14 mouse cellular contexts compared by ENCODE assay signal in genomic region chr11:113339770-113340169, GRCm38 (mm10).
DNase-seq lines count a peak whose midpoint lies in the region; ATAC-seq lines count a peak whose summit lies in the region.
"Had no signal": no experiment of that assay in that cellular context is flagged by ENCODE, and none has a peak within 500 bp of the region (broad histone marks: within the 10 kb centered on the region; RNA-seq: fewer than 3 reads in every experiment).

No protein-coding gene starts in this region.

- no peaks in the 10 kb centered on the region for H3K4me1 ChIP-seq in heart, embryonic 16.5 days (ENCODE audit: control insufficient read depth, insufficient read depth, low read length)
- H3K4me1 ChIP-seq: hindbrain, embryonic 15.5 days had no signal

- no peak overlapping the region for H3K4me2 ChIP-seq in heart, embryonic 16.5 days (ENCODE audit: low read depth, low read length)
- H3K4me2 ChIP-seq: hindbrain, embryonic 15.5 days; limb, embryonic 12.5 days had no signal

- no peak overlapping the region for H3K27ac ChIP-seq in heart, embryonic 16.5 days (ENCODE audit: low read length)
- H3K27ac ChIP-seq: hindbrain, embryonic 15.5 days; limb, embryonic 12.5 days had no signal

- H3K9me3 ChIP-seq in heart, embryonic 16.5 days (replicated peaks; ENCODE audit: control insufficient read depth, low read length), result peaks cover 3% of the 10 kb centered on the region; the same call in 1 of the 2 replicates
- H3K9me3 ChIP-seq: hindbrain, embryonic 15.5 days had no signal

- H3K27me3 ChIP-seq in heart, embryonic 16.5 days (ENCODE audit: control insufficient read depth, insufficient read depth, low read length), result no peaks in the 10 kb centered on the region
- H3K27me3 ChIP-seq: hindbrain, embryonic 15.5 days; limb, embryonic 12.5 days; Patski had no signal

- WGBS in heart, embryonic 16.5 days, result 69% methylated on average over 8 of the region's 8 CpGs

- H3K36me3 ChIP-seq in heart, embryonic 16.5 days (ENCODE audit: control insufficient read depth, insufficient read depth), result no peaks in the 10 kb centered on the region
- H3K36me3 ChIP-seq: hindbrain, embryonic 15.5 days; limb, embryonic 12.5 days had no signal

- H3K4me3 ChIP-seq in heart, embryonic 16.5 days (ENCODE audit: low read length), result no peak overlapping the region
- H3K4me3 ChIP-seq: hindbrain, embryonic 15.5 days; limb, embryonic 12.5 days had no signal

- 0 out of 2 replicates have a peak, but pooled peaks have one; percentile 23 for ATAC-seq in heart, embryonic 16.5 days (replicated peaks; ENCODE audit: extremely low read depth, insufficient read depth, low FRiP score)
- ATAC-seq: forebrain, postnatal 0 days; lung, postnatal 0 days; Patski had no signal

- no peak overlapping the region for H3K9ac ChIP-seq in heart, embryonic 16.5 days (ENCODE audit: low read length)
- H3K9ac ChIP-seq: forebrain, postnatal 0 days; hindbrain, embryonic 15.5 days; limb, embryonic 12.5 days had no signal

- no peak for DNase-seq in heart, adult 9 months (ENCODE audit: low spot score in 2 of 2)
- DNase-seq in CD8-positive naive resting alpha-beta T cell, adult 2 months (ENCODE audit: low read depth in 2 of 2, low spot score in 2 of 2), result peak; percentile 9 to 19
- DNase-seq in induced T-regulatory cell, adult 2 months (ENCODE audit: low read depth), result peak; percentile 25
- peak; percentile 29 to 63 for DNase-seq in spleen, postnatal 4 days (ENCODE audit: low spot score in 2 of 2)
- no peak for DNase-seq in urinary bladder, postnatal 4 days (ENCODE audit: low spot score in 2 of 2)
- no peak for DNase-seq in urinary bladder, postnatal 36 days (ENCODE audit: low spot score in 2 of 2)
- DNase-seq in layer of hippocampus, adult 8-10 months (ENCODE audit: low spot score in 2 of 2), result no peak
- DNase-seq: forebrain, postnatal 0 days; kidney, postnatal 36 days had no signal

Comparison
In these comparisons a context has a peak if more than half of its experiments do, and no peak if none do; other contexts are left out.
1. DNase-seq: peak in CD8-positive naive resting alpha-beta T cell, adult 2 months (2 of 2), induced T-regulatory cell, adult 2 months (single experiment) and spleen, postnatal 4 days (2 of 2); none in heart, adult 9 months (0 of 2), urinary bladder, postnatal 4 days (0 of 2), urinary bladder, postnatal 36 days (0 of 2) and layer of hippocampus, adult 8-10 months (0 of 2).